In genomic region chr16:90070104-90070503, GRCm38 (mm10) we compare ENCODE assay signal across 24 mouse cellular contexts.
DNase-seq lines count a peak whose midpoint lies in the region; ATAC-seq and TF ChIP-seq lines count a peak whose summit lies in the region.
"Had no signal": no experiment of that assay in that cellular context is flagged by ENCODE, and none has a peak within 500 bp of the region (broad histone marks: within the 10 kb centered on the region; RNA-seq: fewer than 3 reads in every experiment).

No protein-coding gene starts in this region.

- H3K36me3 ChIP-seq in forebrain, embryonic 15.5 days, result no peaks in the 10 kb centered on the region
- H3K36me3 ChIP-seq: embryonic facial prominence, embryonic 15.5 days; intestine, embryonic 15.5 days; liver, embryonic 13.5 days; midbrain, embryonic 13.5 days had no signal

- no peak for TF ChIP-seq POLR2A in cerebellum, adult 2 months (IDR thresholded peaks at IDR 0.05; ENCODE audit: borderline replicate concordance, insufficient read depth, low read length)

- H3K9ac ChIP-seq in forebrain, embryonic 15.5 days (replicated peaks), result no peak overlapping the region
- H3K9ac ChIP-seq: embryonic facial prominence, embryonic 15.5 days; hindbrain, embryonic 14.5 days; intestine, embryonic 15.5 days; limb, embryonic 13.5 days; liver, embryonic 13.5 days; midbrain, embryonic 13.5 days had no signal

- DNase-seq in layer of hippocampus, adult 11-12 months (ENCODE audit: low spot score), result peak; percentile 60
- no peak for DNase-seq in layer of hippocampus, postnatal 25 days (ENCODE audit: extremely low spot score in 1 of 2, low spot score in 1 of 2)
- peak; percentile 42 for DNase-seq in retina, postnatal 1 day
- DNase-seq in retina, embryonic 14.5 days (ENCODE audit: low spot score), result no peak
- DNase-seq in cerebellum, adult 2 months, result no peak
- no peak for DNase-seq in heart, postnatal 14 days
- DNase-seq: adrenal gland, postnatal 36 days; cerebellum, adult 11-12 months; cerebellum, postnatal 25 days; embryo, embryonic 11 days; gastrocnemius, postnatal 36 days; heart, postnatal 36 days; kidney, adult 8-10 months; kidney, postnatal 10 days; liver, embryonic 13.5 days; lung, adult 2 months; lung, postnatal 14 days; thymus, postnatal 14 days had no signal

- ATAC-seq in forebrain, embryonic 15.5 days (replicated peaks), result peak; percentile 7; the same call in 1 of the 2 replicates
- ATAC-seq: intestine, embryonic 15.5 days; midbrain, embryonic 13.5 days had no signal

- 68% methylated on average over 11 of the region's 11 CpGs for WGBS in forebrain, embryonic 15.5 days
- 69% methylated on average over 11 of the region's 11 CpGs for WGBS in cerebellum, adult 2 months

- intact Hi-C loops in heart, postnatal 14 days (cut with DNase I), result loop anchor here (5.0 kb wide), 1 partner anchor 72 kb away; the partner anchor contains the start of gene Tiam1

- H3K9me3 ChIP-seq in forebrain, embryonic 15.5 days, result no peaks in the 10 kb centered on the region
- H3K9me3 ChIP-seq: embryonic facial prominence, embryonic 15.5 days; intestine, embryonic 15.5 days; limb, embryonic 13.5 days; liver, embryonic 13.5 days; midbrain, embryonic 13.5 days had no signal

- H3K4me1 ChIP-seq in forebrain, embryonic 15.5 days, result peaks cover 42% of the 10 kb centered on the region
- H3K4me1 ChIP-seq in cerebellum, adult 2 months (ENCODE audit: control insufficient read depth, insufficient read depth, low read length), result peaks cover 21% of the 10 kb centered on the region

- H3K27ac ChIP-seq in forebrain, embryonic 15.5 days (replicated peaks), result peak overlapping the region; percentile 51
- H3K27ac ChIP-seq in cerebellum, adult 2 months (ENCODE audit: insufficient read depth, low read length), result no peak overlapping the region
- H3K27ac ChIP-seq: hindbrain, embryonic 14.5 days; intestine, embryonic 15.5 days; liver, embryonic 13.5 days; midbrain, embryonic 13.5 days had no signal

- H3K4me3 ChIP-seq in forebrain, embryonic 15.5 days, result no peak overlapping the region
- no peak overlapping the region for H3K4me3 ChIP-seq in cerebellum, adult 2 months (replicated peaks; ENCODE audit: insufficient read depth, low read depth, low read length)
- H3K4me3 ChIP-seq: embryonic facial prominence, embryonic 15.5 days; intestine, embryonic 15.5 days; limb, embryonic 13.5 days; liver, embryonic 13.5 days; midbrain, embryonic 13.5 days had no signal

- H3K27me3 ChIP-seq in forebrain, embryonic 15.5 days, result no peaks in the 10 kb centered on the region
- H3K27me3 ChIP-seq in cerebellum, adult 2 months (ENCODE audit: control insufficient read depth, insufficient read depth, low read length), result no peaks in the 10 kb centered on the region
- H3K27me3 ChIP-seq: embryonic facial prominence, embryonic 15.5 days; intestine, embryonic 15.5 days; limb, embryonic 13.5 days; liver, embryonic 13.5 days had no signal

- no peak for TF ChIP-seq CTCF in cerebellum, adult 2 months (IDR thresholded peaks at IDR 0.05; ENCODE audit: borderline replicate concordance, insufficient read depth, low read depth, low read length)

- no peak overlapping the region for H3K4me2 ChIP-seq in forebrain, embryonic 15.5 days (replicated peaks)
- H3K4me2 ChIP-seq: embryonic facial prominence, embryonic 15.5 days; hindbrain, embryonic 14.5 days; intestine, embryonic 15.5 days; limb, embryonic 13.5 days; liver, embryonic 13.5 days; midbrain, embryonic 13.5 days had no signal

Comparison
In these comparisons a context has a peak if more than half of its experiments do, and no peak if none do; other contexts are left out.
1. DNase-seq: peak in layer of hippocampus, adult 11-12 months (single experiment) and retina, postnatal 1 day (single experiment); none in layer of hippocampus, postnatal 25 days (0 of 2), retina, embryonic 14.5 days (single experiment), cerebellum, adult 2 months (0 of 2) and heart, postnatal 14 days (0 of 2).